Mouse (Mus musculus) lung, embryonic 16.5 days (tissue): ENCODE measurements around the gene Ssh3. TPM values are rescaled to one million over a fixed set of nuclear protein-coding genes. Genes with fewer than 3 reads are reported as not detected.

Source experiments
- microRNA-seq: library from miRNA; unstranded; fragments of <30 nt; microRNA quantifications from one replicate; pipeline ENCODE4, GENCODE M21; 2016
- polyA plus RNA-seq: library from polyadenylated mRNA; unstranded; fragments of >200 nt; fragmentation: Nextera tagmentation; extraction: Ambion mirVana; gene quantifications from 2 replicates; pipeline ENCODE4 v1.2.1, GENCODE M21; 2015

Ssh3 gene
- polyA plus RNA-seq, 1 experiment from 2014 or later = 21.5 TPM

Small RNA genes within 50 kb of the gene (microRNA-seq; reads per million reads assigned to microRNA genes)
- gene Gm26115 (not detected), gene Mir6985 (not detected)

Other genes with a start within 250 kb of the Ssh3 start
- 432 and 433 TPM in 2 replicates for gene Gstp1, start 231.2 kb downstream of the Ssh3 start, polyA plus RNA-seq
- gene Gstp2, start 223.2 kb downstream of the Ssh3 start, polyA plus RNA-seq = 3.5 and 5.0 TPM in 2 replicates
- gene Gstp3, start 209.6 kb downstream of the Ssh3 start, polyA plus RNA-seq = 0.85 and 1.9 TPM in 2 replicates
- not detected in 2 replicates for gene Cabp2, start 187.6 kb downstream of the Ssh3 start, polyA plus RNA-seq
- 111 and 128 TPM in 2 replicates for gene Cdk2ap2, start 172.0 kb downstream of the Ssh3 start, polyA plus RNA-seq
- 12.6 and 14.4 TPM in 2 replicates for gene Pitpnm1, start 169.2 kb downstream of the Ssh3 start, polyA plus RNA-seq
- 102 TPM in 2 replicates for gene Aip, start 143.3 kb downstream of the Ssh3 start, polyA plus RNA-seq
- not detected in 2 replicates for gene Gpr152, start 129.4 kb downstream of the Ssh3 start, polyA plus RNA-seq
- 0.16 TPM in 1 of 2 replicates, not detected in the other for gene Cabp4, start 125.1 kb downstream of the Ssh3 start, polyA plus RNA-seq
- 174 and 184 TPM in 2 replicates for gene Coro1b, start 120.6 kb downstream of the Ssh3 start, polyA plus RNA-seq
- 4.6 and 14.2 TPM in 2 replicates for gene Ptprcap, start 115.6 kb downstream of the Ssh3 start, polyA plus RNA-seq
- 51.6 and 52.7 TPM in 2 replicates for gene Rps6kb2, start 105.8 kb downstream of the Ssh3 start, polyA plus RNA-seq
- 2.5 and 3.2 TPM in 2 replicates for gene Carns1, start 93.7 kb downstream of the Ssh3 start, polyA plus RNA-seq
- gene Tbc1d10c, start 77.9 kb downstream of the Ssh3 start, polyA plus RNA-seq = 4.0 and 7.0 TPM in 2 replicates
- 911 and 931 TPM in 2 replicates for gene Ppp1ca, start 77.1 kb downstream of the Ssh3 start, polyA plus RNA-seq
- gene Rad9a, start 67.5 kb downstream of the Ssh3 start, polyA plus RNA-seq = 30.5 and 33.6 TPM in 2 replicates
- gene Clcf1, start 54.9 kb downstream of the Ssh3 start, polyA plus RNA-seq = 4.8 and 6.1 TPM in 2 replicates
- gene AC109138.7, start 54.8 kb downstream of the Ssh3 start, polyA plus RNA-seq = not detected in 2 replicates
- 32.6 and 38.0 TPM in 2 replicates for gene Pold4, start 37.3 kb downstream of the Ssh3 start, polyA plus RNA-seq
- gene Ankrd13d, start 14.0 kb upstream of the Ssh3 start, polyA plus RNA-seq = 3.5 and 5.2 TPM in 2 replicates
- gene Grk2, start 37.0 kb upstream of the Ssh3 start, polyA plus RNA-seq = 13.7 and 15.0 TPM in 2 replicates
- 35.1 and 42.9 TPM in 2 replicates for gene Kdm2a, start 129.1 kb upstream of the Ssh3 start, polyA plus RNA-seq
- gene Rhod, start 170.3 kb upstream of the Ssh3 start, polyA plus RNA-seq = 32.5 and 34.9 TPM in 2 replicates
- 1.2 and 1.6 TPM in 2 replicates for gene Syt12, start 208.3 kb upstream of the Ssh3 start, polyA plus RNA-seq
- not detected in 2 replicates for gene 2010003K11Rik, start 229.4 kb upstream of the Ssh3 start, polyA plus RNA-seq
- 21.3 and 24.7 TPM in 2 replicates for gene Pcx, start 241.3 kb upstream of the Ssh3 start, polyA plus RNA-seq